Comparison of ENCODE assay signal across 14 mouse cellular contexts in the genomic region with DNA sequence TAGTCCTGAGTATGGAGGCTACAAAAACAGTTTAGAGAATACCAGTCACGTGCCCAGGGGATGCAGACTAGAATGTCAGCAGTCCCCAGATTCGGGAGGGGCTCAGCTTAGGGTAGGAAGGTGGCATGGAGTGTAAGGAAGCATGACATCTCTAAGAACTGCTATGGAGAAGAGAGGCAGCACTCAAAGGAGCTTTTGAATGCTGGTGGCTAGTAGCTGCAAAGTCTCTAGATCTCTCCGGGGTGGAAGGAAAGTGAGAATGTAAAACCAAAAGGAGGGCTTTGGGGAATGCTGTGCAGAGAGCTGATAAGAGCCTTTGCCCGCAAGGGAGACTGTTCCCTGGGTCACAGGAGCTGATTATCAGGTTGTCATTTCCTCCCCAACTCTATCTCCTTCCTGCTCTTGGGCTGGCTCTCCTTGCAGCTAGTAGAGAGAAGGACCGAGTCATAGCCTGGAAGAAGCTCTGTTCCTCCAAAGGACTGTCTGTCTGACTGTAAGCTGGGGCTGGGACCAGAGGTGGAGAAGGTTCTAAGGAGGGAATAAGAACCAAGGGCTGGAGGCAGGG. TPM values are rescaled to one million over a fixed set of nuclear protein-coding genes. Genes with fewer than 3 reads are reported as not detected.
DNase-seq lines count a peak whose midpoint lies in the region; ATAC-seq and TF ChIP-seq lines count a peak whose summit lies in the region.
"Had no signal": no experiment of that assay in that cellular context is flagged by ENCODE, and none has a peak within 500 bp of the region (broad histone marks: within the 10 kb centered on the region; RNA-seq: fewer than 3 reads in every experiment).

A gene (plus strand): TSS at position 409 of the 565 bp plus-strand sequence.

- H3K36me3 ChIP-seq in heart, embryonic 15.5 days, result no peaks in the 10 kb centered on the region
- H3K36me3 ChIP-seq in G1E (replicated peaks), result peaks cover 35% of the 10 kb centered on the region
- peaks cover 5% of the 10 kb centered on the region for H3K36me3 ChIP-seq in erythroblast, embryonic 14.5 days (ENCODE audit: control insufficient read depth)
- no peaks in the 10 kb centered on the region; the same call in 1 of the 2 replicates for H3K36me3 ChIP-seq in liver, embryonic 16.5 days (ENCODE audit: control insufficient read depth, insufficient read depth)

- no peak within 1 kb of the TSS for H3K9ac ChIP-seq in heart, embryonic 15.5 days
- peak within 1 kb of the TSS; percentile 52 for H3K9ac ChIP-seq in liver, embryonic 16.5 days (ENCODE audit: low read depth, low read length)
- H3K9ac ChIP-seq: limb, embryonic 15.5 days had no signal

- H3K27me3 ChIP-seq in heart, embryonic 15.5 days, result no peaks in the 10 kb centered on the region
- H3K27me3 ChIP-seq in G1E (ENCODE audit: insufficient read depth, low read length), result no peaks in the 10 kb centered on the region
- no peaks in the 10 kb centered on the region for H3K27me3 ChIP-seq in erythroblast, embryonic 14.5 days (ENCODE audit: control insufficient read depth)
- no peaks in the 10 kb centered on the region for H3K27me3 ChIP-seq in liver, embryonic 16.5 days (ENCODE audit: control insufficient read depth, insufficient read depth, low read depth, low read length)
- H3K27me3 ChIP-seq: limb, embryonic 15.5 days; Patski had no signal

- peak within 1 kb of the TSS; percentile 1; the same call in 1 of the 2 replicates for H3K4me2 ChIP-seq in heart, embryonic 15.5 days
- peak within 1 kb of the TSS; percentile 56 for H3K4me2 ChIP-seq in liver, embryonic 16.5 days (ENCODE audit: low read depth, low read length)
- H3K4me2 ChIP-seq: limb, embryonic 15.5 days had no signal

- no peak for TF ChIP-seq CTCF in G1E (IDR thresholded peaks at IDR 0.05; ENCODE audit: low read depth, low read length)
- TF ChIP-seq CTCF in layer of hippocampus, adult 2 months (conservative IDR thresholded peaks at IDR 0.05), result no peak

- 9% methylated on average over 5 of the region's 5 CpGs for whole genome bisulfite sequencing in heart, embryonic 15.5 days
- WGBS in liver, embryonic 16.5 days (ENCODE audit: insufficient replicate concordance), result 7% methylated on average over 5 of the region's 5 CpGs

- ATAC-seq in heart, embryonic 15.5 days (replicated peaks; ENCODE audit: insufficient number of reproducible peaks, insufficient read depth, low FRiP score, low read depth), result no peak
- ATAC-seq in G1E (ENCODE audit: extremely low read depth, insufficient number of reproducible peaks, low FRiP score, poor library complexity, severe bottlenecking), result peak; percentile 90
- peak; percentile 88 for ATAC-seq in liver, embryonic 16.5 days (ENCODE audit: low read depth)
- ATAC-seq: inflammation-experienced regulatory T-cells, adult 6 months; Patski had no signal

- no peaks in the 10 kb centered on the region for H3K9me3 ChIP-seq in heart, embryonic 15.5 days (replicated peaks)
- no peaks in the 10 kb centered on the region for H3K9me3 ChIP-seq in G1E (replicated peaks)
- H3K9me3 ChIP-seq in erythroblast, embryonic 14.5 days (ENCODE audit: control insufficient read depth, low read length), result no peaks in the 10 kb centered on the region
- H3K9me3 ChIP-seq in liver, embryonic 16.5 days (replicated peaks; ENCODE audit: control insufficient read depth, low read length), result no peaks in the 10 kb centered on the region
- H3K9me3 ChIP-seq: limb, embryonic 15.5 days had no signal

- intact Hi-C loops in heart, postnatal 10 days (cut with DNase I), result no loop called here
- intact Hi-C loops in gastrocnemius, postnatal 14 days (cut with DNase I; ENCODE audit: low total_unique reads), result no loop called here

- H3K4me1 ChIP-seq in heart, embryonic 15.5 days (replicated peaks), result peaks cover 9% of the 10 kb centered on the region
- peaks cover 61% of the 10 kb centered on the region for H3K4me1 ChIP-seq in G1E (ENCODE audit: insufficient read depth, low read depth, low read length)
- H3K4me1 ChIP-seq in erythroblast, embryonic 14.5 days (ENCODE audit: control insufficient read depth), result peaks cover 52% of the 10 kb centered on the region
- H3K4me1 ChIP-seq in liver, embryonic 16.5 days (ENCODE audit: control insufficient read depth, low read depth, low read length), result peaks cover 26% of the 10 kb centered on the region
- H3K4me1 ChIP-seq: limb, embryonic 15.5 days had no signal

- no peak within 1 kb of the TSS for H3K4me3 ChIP-seq in heart, embryonic 15.5 days
- H3K4me3 ChIP-seq in G1E (ENCODE audit: low read depth, low read length), result peak within 1 kb of the TSS; percentile 54; the same call in 1 of the 2 replicates
- H3K4me3 ChIP-seq in erythroblast, embryonic 14.5 days (replicated peaks), result peak within 1 kb of the TSS; percentile 41
- H3K4me3 ChIP-seq in liver, embryonic 16.5 days (ENCODE audit: low read depth, low read length), result peak within 1 kb of the TSS; percentile 27
- no peak within 1 kb of the TSS for H3K4me3 ChIP-seq in layer of hippocampus, adult 2 months
- H3K4me3 ChIP-seq: limb, embryonic 15.5 days had no signal

- peak within 1 kb of the TSS; percentile 46; the same call in 1 of the 2 replicates for H3K27ac ChIP-seq in heart, embryonic 15.5 days
- H3K27ac ChIP-seq in liver, embryonic 16.5 days (ENCODE audit: low read length), result peak within 1 kb of the TSS; percentile 84
- no peak within 1 kb of the TSS for H3K27ac ChIP-seq in layer of hippocampus, adult 2 months
- H3K27ac ChIP-seq: limb, embryonic 15.5 days had no signal

- no peak for DNase-seq in heart, postnatal 10 days
- peak; percentile 74 for DNase-seq in G1E (ENCODE audit: low spot score)
- no peak for DNase-seq in gastrocnemius, postnatal 14 days
- no peak for DNase-seq in layer of hippocampus, adult 2 months (ENCODE audit: low spot score in 2 of 2)
- DNase-seq in layer of hippocampus, postnatal 25 days (ENCODE audit: extremely low spot score in 1 of 2, low spot score in 1 of 2), result no peak
- DNase-seq: gastrocnemius, postnatal 36 days; kidney, postnatal 14 days; layer of hippocampus, postnatal 36 days had no signal

RNA-seq across cellular contexts. Expression of the gene that starts here (rescaled TPM):
- 0.62 and 0.67 TPM in 2 replicates for polyA plus RNA-seq in heart, embryonic 15.5 days (2015; fragmentation: Nextera tagmentation; extraction: Ambion mirVana)
- under 1 TPM; 0.17 to 0.43 TPM for total RNA-seq in heart, postnatal 10 days (2021)
- total RNA-seq in G1E (2014; fragmentation: Nextera tagmentation) (1.1 and 3.1 TPM in 2 replicates), G1E (2017) (2.8 and 3.4 TPM in 2 replicates)
- polyA plus RNA-seq in G1E (2012), result 9.0 TPM in 2 replicates
- polyA plus RNA-seq in erythroblast, embryonic 14.5 days (2012), result 0.12 TPM in 2 replicates
- 2.3 and 3.9 TPM in 2 replicates for polyA plus RNA-seq in liver, embryonic 16.5 days (2015; fragmentation: Nextera tagmentation; extraction: Ambion mirVana)
- total RNA-seq in gastrocnemius, postnatal 14 days (2021), result under 1 TPM in 1 of 2 experiments, not detected in 1; 0.08 TPM
- not detected for total RNA-seq in layer of hippocampus, adult 2 months (2021)
- not detected for total RNA-seq in layer of hippocampus, postnatal 25 days (2021)
- total RNA-seq: gastrocnemius, postnatal 36 days; layer of hippocampus, postnatal 36 days had no signal

Comparison
In these comparisons a context has a peak if more than half of its experiments do, and no peak if none do; other contexts are left out.
1. H3K4me3 ChIP-seq: peak in G1E (single experiment), erythroblast, embryonic 14.5 days (single experiment) and liver, embryonic 16.5 days (single experiment); none in heart, embryonic 15.5 days (single experiment) and layer of hippocampus, adult 2 months (single experiment).